Mouse (Mus musculus): ENCODE results near the gene Ins1. TPM values are rescaled to one million over a fixed set of nuclear protein-coding genes. Genes with fewer than 3 reads are reported as not detected.

Ins1 gene
- total RNA-seq (2021), result not detected

DNA sequence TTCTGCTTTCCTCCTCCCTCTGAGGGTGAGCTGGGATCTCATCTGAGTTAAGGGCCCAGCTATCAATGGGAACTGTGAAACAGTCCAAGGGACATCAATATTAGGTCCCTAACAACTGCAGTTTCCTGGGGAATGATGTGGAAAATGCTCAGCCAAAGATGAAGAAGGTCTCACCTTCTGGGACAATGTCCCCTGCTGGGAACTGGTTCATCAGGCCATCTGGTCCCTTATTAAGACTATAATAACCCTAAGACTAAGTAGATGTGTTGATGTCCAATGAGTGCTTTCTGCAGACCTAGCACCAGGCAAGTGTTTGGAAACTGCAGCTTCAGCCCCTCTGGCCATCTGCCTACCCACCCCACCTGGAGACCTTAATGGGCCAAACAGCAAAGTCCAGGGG is at the start of gene Ins1:
TSS of gene Ins1 (plus strand) at position 301 of the 400 bp plus-strand sequence.
- DNase-seq (ENCODE audit: low spot score in 2 of 2), result no peak

More for the DNA sequence above, at the start of gene Ins1:
- intact Hi-C loops (cut with DNase I), result no loop called here

Measured in left cerebral cortex, postnatal 36 days (tissue).